Mouse (Mus musculus): ENCODE results near the gene Map2k1. TPM values are rescaled to one million over a fixed set of nuclear protein-coding genes. Genes with fewer than 3 reads are reported as not detected.
"Not testable (repeated sequence)": the region's sequence is repeated elsewhere in the genome, so short reads cannot be mapped to it uniquely, and the experiment has no call there.

The Map2k1 gene
- polyA plus RNA-seq, 1 experiment from 2014 or later = 77.1 TPM

- Histone ChIP-seq H3K36me3 (peaks cover 71% of the 10 kb centered on the region), H3K4me1 (replicated peaks) (no peaks in the 10 kb centered on the region), H3K27me3 (no peaks in the 10 kb centered on the region), H3K4me2 (no peak overlapping the region), H3K27ac (no peak overlapping the region), H3K9ac (replicated peaks) (no peak overlapping the region), H3K4me3 (replicated peaks) (no peak overlapping the region), H3K9me3 (no peaks in the 10 kb centered on the region)
- ATAC-seq (ENCODE audit: insufficient number of reproducible peaks, insufficient read depth, low FRiP score, low TSS enrichment, low read depth) = no peak
These were observed 51.1 kb downstream of the Map2k1 start for GRCm38 (mm10) chr9:64202331-64202730.

- H3K36me3 ChIP-seq = peaks cover 76% of the 10 kb centered on the region
- WGBS = 78% methylated on average over 2 of the region's 2 CpGs
These were observed 53.5 kb downstream of the Map2k1 start for GRCm38 (mm10) chr9:64199897-64200296.

GRCm38 (mm10) chr9:64198763-64199418, 54.5 kb downstream of the Map2k1 start:
- H3K4me1 ChIP-seq (replicated peaks); H3K9me3 ChIP-seq; H3K4me3 ChIP-seq (replicated peaks); H3K4me2 ChIP-seq; ATAC-seq (ENCODE audit: insufficient number of reproducible peaks, insufficient read depth, low FRiP score, low TSS enrichment, low read depth); H3K27ac ChIP-seq; H3K9ac ChIP-seq (replicated peaks); H3K27me3 ChIP-seq: not testable (repeated sequence)
- H3K36me3 ChIP-seq = peaks cover 69% of the 10 kb centered on the region
- WGBS = 89% methylated on average over 7 of the region's 7 CpGs

More at GRCm38 (mm10) chr9:64199897-64200296, 53.5 kb downstream of the Map2k1 start:
- Histone ChIP-seq H3K27ac (no peak overlapping the region), H3K4me2 (no peak overlapping the region), H3K9ac (replicated peaks) (no peak overlapping the region), H3K27me3 (no peaks in the 10 kb centered on the region), H3K4me3 (replicated peaks) (no peak overlapping the region), H3K4me1 (replicated peaks) (no peaks in the 10 kb centered on the region), H3K9me3 (no peaks in the 10 kb centered on the region)
- no peak for ATAC-seq (ENCODE audit: insufficient number of reproducible peaks, insufficient read depth, low FRiP score, low TSS enrichment, low read depth)

GRCm38 (mm10) chr9:64198068-64198762, 55.2 kb downstream of the Map2k1 start:
- Histone ChIP-seq H3K4me2 (no peak overlapping the region), H3K27me3 (no peaks in the 10 kb centered on the region), H3K36me3 (peaks cover 70% of the 10 kb centered on the region), H3K27ac (no peak overlapping the region), H3K9ac (replicated peaks) (no peak overlapping the region), H3K9me3 (no peaks in the 10 kb centered on the region), H3K4me3 (replicated peaks) (no peak overlapping the region), H3K4me1 (replicated peaks) (no peaks in the 10 kb centered on the region)
- 93% methylated on average over 5 of the region's 5 CpGs for WGBS
- no peak for ATAC-seq (ENCODE audit: insufficient number of reproducible peaks, insufficient read depth, low FRiP score, low TSS enrichment, low read depth)

- H3K9ac ChIP-seq (replicated peaks) = no peak overlapping the region
- H3K9me3 ChIP-seq = no peaks in the 10 kb centered on the region
- WGBS = 85% methylated on average over 8 of the region's 8 CpGs
- no peaks in the 10 kb centered on the region for H3K4me1 ChIP-seq (replicated peaks)
- ATAC-seq (ENCODE audit: insufficient number of reproducible peaks, insufficient read depth, low FRiP score, low TSS enrichment, low read depth) = no peak
- no peak overlapping the region for H3K4me3 ChIP-seq (replicated peaks)
- H3K27me3 ChIP-seq = no peaks in the 10 kb centered on the region
- H3K27ac ChIP-seq = no peak overlapping the region
- H3K36me3 ChIP-seq = peaks cover 70% of the 10 kb centered on the region
- H3K4me2 ChIP-seq = no peak overlapping the region
These were observed 55.9 kb downstream of the Map2k1 start for GRCm38 (mm10) chr9:64197524-64197923.

GRCm38 (mm10) chr9:64195554-64195953, 57.9 kb downstream of the Map2k1 start:
- Histone ChIP-seq H3K9me3 (no peaks in the 10 kb centered on the region), H3K27ac (no peak overlapping the region)
- 78% methylated on average over 4 of the region's 4 CpGs for WGBS

GRCm38 (mm10) chr9:64193879-64194278, 59.6 kb downstream of the Map2k1 start:
- ATAC-seq (ENCODE audit: insufficient number of reproducible peaks, insufficient read depth, low FRiP score, low TSS enrichment, low read depth) = no peak

More at GRCm38 (mm10) chr9:64195554-64195953, 57.9 kb downstream of the Map2k1 start:
- Histone ChIP-seq H3K4me3 (replicated peaks) (no peak overlapping the region), H3K9ac (replicated peaks) (no peak overlapping the region), H3K36me3 (peaks cover 73% of the 10 kb centered on the region), H3K27me3 (no peaks in the 10 kb centered on the region), H3K4me2 (no peak overlapping the region), H3K4me1 (replicated peaks) (no peaks in the 10 kb centered on the region)
- no peak for ATAC-seq (ENCODE audit: insufficient number of reproducible peaks, insufficient read depth, low FRiP score, low TSS enrichment, low read depth)

GRCm38 (mm10) chr9:64184166-64184840, 69.1 kb downstream of the Map2k1 start:
- no peak for ATAC-seq (ENCODE audit: insufficient number of reproducible peaks, insufficient read depth, low FRiP score, low TSS enrichment, low read depth)
- Histone ChIP-seq H3K9me3 (no peaks in the 10 kb centered on the region), H3K27me3 (no peaks in the 10 kb centered on the region), H3K9ac (replicated peaks) (no peak overlapping the region), H3K4me1 (replicated peaks) (peaks cover 7% of the 10 kb centered on the region), H3K4me3 (replicated peaks) (no peak overlapping the region), H3K4me2 (no peak overlapping the region), H3K36me3 (peaks cover 78% of the 10 kb centered on the region), H3K27ac (no peak overlapping the region)
- 94% methylated on average over 5 of the region's 5 CpGs for WGBS

More at GRCm38 (mm10) chr9:64193879-64194278, 59.6 kb downstream of the Map2k1 start:
- Histone ChIP-seq H3K36me3 (peaks cover 78% of the 10 kb centered on the region), H3K27me3 (no peaks in the 10 kb centered on the region), H3K9me3 (no peaks in the 10 kb centered on the region), H3K4me2 (no peak overlapping the region), H3K27ac (no peak overlapping the region), H3K4me3 (replicated peaks) (no peak overlapping the region), H3K9ac (replicated peaks) (no peak overlapping the region), H3K4me1 (replicated peaks) (no peaks in the 10 kb centered on the region)
- WGBS = 94% methylated on average over 1 of the region's 1 CpGs

- H3K4me1 ChIP-seq (replicated peaks); ATAC-seq (ENCODE audit: insufficient number of reproducible peaks, insufficient read depth, low FRiP score, low TSS enrichment, low read depth); H3K9ac ChIP-seq (replicated peaks); H3K9me3 ChIP-seq; H3K27me3 ChIP-seq; H3K4me3 ChIP-seq (replicated peaks); H3K4me2 ChIP-seq; H3K27ac ChIP-seq: not testable (repeated sequence)
- WGBS = 91% methylated on average over 5 of the region's 5 CpGs
- H3K36me3 ChIP-seq = peaks cover 74% of the 10 kb centered on the region
These were observed 70.1 kb downstream of the Map2k1 start for GRCm38 (mm10) chr9:64183295-64183694.

- peaks cover 24% of the 10 kb centered on the region for H3K4me1 ChIP-seq (replicated peaks)
- H3K4me2 ChIP-seq = peak within 1 kb of the TSS; percentile 63
- H3K4me3 ChIP-seq (replicated peaks) = peak within 1 kb of the TSS; percentile 63
- ATAC-seq (ENCODE audit: insufficient number of reproducible peaks, insufficient read depth, low FRiP score, low TSS enrichment, low read depth) = peak; percentile 93
- no peaks in the 10 kb centered on the region for H3K27me3 ChIP-seq
- no peaks in the 10 kb centered on the region for H3K9me3 ChIP-seq
- under 1% methylated on average over 35 of the region's 35 CpGs for WGBS
- H3K9ac ChIP-seq (replicated peaks) = peak within 1 kb of the TSS; percentile 69
- H3K27ac ChIP-seq = peak within 1 kb of the TSS; percentile 86
- H3K36me3 ChIP-seq = peaks cover 76% of the 10 kb centered on the region
These were observed 74.3 kb downstream of the Map2k1 start, which contains the start of gene Snapc5 for GRCm38 (mm10) chr9:64178974-64179646. Gene Snapc5, plus strand, starts transcription at chr9:64179274.

- 0 out of 2 replicates have a peak, but pooled peaks have one; percentile 20 for ATAC-seq (ENCODE audit: insufficient number of reproducible peaks, insufficient read depth, low FRiP score, low TSS enrichment, low read depth)
- peak overlapping the region; percentile 63 for H3K4me3 ChIP-seq (replicated peaks)
- H3K27ac ChIP-seq = peak overlapping the region; percentile 86
- H3K4me1 ChIP-seq (replicated peaks) = peaks cover 26% of the 10 kb centered on the region
- no peak overlapping the region for H3K9ac ChIP-seq (replicated peaks)
- H3K9me3 ChIP-seq = no peaks in the 10 kb centered on the region
- 34% methylated on average over 3 of the region's 3 CpGs for WGBS
- H3K4me2 ChIP-seq = peak overlapping the region; percentile 63
- H3K27me3 ChIP-seq = no peaks in the 10 kb centered on the region
- peaks cover 76% of the 10 kb centered on the region for H3K36me3 ChIP-seq
These were observed 74.8 kb downstream of the Map2k1 start for GRCm38 (mm10) chr9:64178610-64178973.
